In genomic region chr12:15643669-15644068, GRCm38 (mm10) we compare ENCODE assay signal across 22 mouse cellular contexts.
DNase-seq lines count a peak whose midpoint lies in the region; ATAC-seq lines count a peak whose summit lies in the region.
"Had no signal": no experiment of that assay in that cellular context is flagged by ENCODE, and none has a peak within 500 bp of the region (broad histone marks: within the 10 kb centered on the region; RNA-seq: fewer than 3 reads in every experiment).

No protein-coding gene starts in this region.

- ATAC-seq in limb, embryonic 12.5 days (ENCODE audit: insufficient number of reproducible peaks, insufficient read depth, low FRiP score, low TSS enrichment, low read depth): no peak
- ATAC-seq: CD4-positive, CD25-positive, alpha-beta regulatory T cell, adult 4 months; intestine, embryonic 16.5 days had no signal

- H3K9ac ChIP-seq in limb, embryonic 12.5 days (replicated peaks): no peak overlapping the region
- H3K9ac ChIP-seq: embryonic facial prominence, embryonic 15.5 days; hindbrain, embryonic 14.5 days; limb, embryonic 15.5 days; neural tube, embryonic 13.5 days had no signal

- no peak overlapping the region for H3K4me3 ChIP-seq in limb, embryonic 12.5 days (replicated peaks)
- no peak overlapping the region for H3K4me3 ChIP-seq in limb, embryonic 10.5 days
- H3K4me3 ChIP-seq: embryonic facial prominence, embryonic 15.5 days; heart, embryonic 10.5 days; limb, embryonic 15.5 days; neural tube, embryonic 13.5 days had no signal

- 16% methylated on average over 3 of the region's 3 CpGs for WGBS in limb, embryonic 12.5 days
- WGBS in limb, embryonic 10.5 days: 31% methylated on average over 3 of the region's 3 CpGs

- no peaks in the 10 kb centered on the region for H3K36me3 ChIP-seq in limb, embryonic 12.5 days
- H3K36me3 ChIP-seq in limb, embryonic 10.5 days: no peaks in the 10 kb centered on the region
- H3K36me3 ChIP-seq: embryonic facial prominence, embryonic 15.5 days; G1E; heart, embryonic 10.5 days; limb, embryonic 15.5 days; neural tube, embryonic 13.5 days had no signal

- no peaks in the 10 kb centered on the region for H3K27me3 ChIP-seq in limb, embryonic 12.5 days
- no peaks in the 10 kb centered on the region for H3K27me3 ChIP-seq in limb, embryonic 10.5 days (ENCODE audit: low read depth, poor library complexity, severe bottlenecking)
- H3K27me3 ChIP-seq: embryonic facial prominence, embryonic 15.5 days; limb, embryonic 15.5 days; neural tube, embryonic 13.5 days had no signal

- 0 out of 2 replicates have a peak overlapping the region, but pooled peaks have one; percentile 4 for H3K27ac ChIP-seq in limb, embryonic 12.5 days
- H3K27ac ChIP-seq in limb, embryonic 10.5 days: no peak overlapping the region
- H3K27ac ChIP-seq: embryonic facial prominence, embryonic 15.5 days; heart, embryonic 10.5 days; hindbrain, embryonic 14.5 days; kidney, postnatal 0 days; limb, embryonic 15.5 days; neural tube, embryonic 13.5 days had no signal

- no peaks in the 10 kb centered on the region for H3K9me3 ChIP-seq in limb, embryonic 12.5 days
- H3K9me3 ChIP-seq in limb, embryonic 10.5 days (replicated peaks): no peaks in the 10 kb centered on the region
- H3K9me3 ChIP-seq: embryonic facial prominence, embryonic 15.5 days; G1E; heart, embryonic 10.5 days; limb, embryonic 15.5 days; neural tube, embryonic 13.5 days had no signal

- DNase-seq in adrenal gland, adult (ENCODE audit: inconsistent age in 2 of 2, low spot score in 1 of 2): peak; percentile 41 to 85
- no peak for DNase-seq in adrenal gland, postnatal 4 days (ENCODE audit: low spot score in 2 of 2)
- no peak for DNase-seq in limb, embryonic 10.5 days (ENCODE audit: low spot score)
- peak; percentile 70 for DNase-seq in adipocyte (ENCODE audit: low spot score)
- peak; percentile 36 for DNase-seq in gonadal fat pad, adult 2 months (ENCODE audit: low read depth)
- DNase-seq in layer of hippocampus, adult 11-12 months (ENCODE audit: low spot score): no peak
- DNase-seq in kidney, postnatal 36 days: no peak
- DNase-seq: cerebellum, postnatal 14 days; embryo, embryonic 11 days; gastrocnemius, postnatal 14 days; lung, postnatal 36 days; thymus, postnatal 25 days had no signal

- peak overlapping the region; percentile 13; the same call in 1 of the 2 replicates for H3K4me2 ChIP-seq in limb, embryonic 12.5 days
- H3K4me2 ChIP-seq: embryonic facial prominence, embryonic 15.5 days; hindbrain, embryonic 14.5 days; limb, embryonic 15.5 days; neural tube, embryonic 13.5 days had no signal

- peaks cover 47% of the 10 kb centered on the region for H3K4me1 ChIP-seq in limb, embryonic 12.5 days (replicated peaks)
- peaks cover 45% of the 10 kb centered on the region for H3K4me1 ChIP-seq in limb, embryonic 10.5 days
- H3K4me1 ChIP-seq: embryonic facial prominence, embryonic 15.5 days; neural tube, embryonic 13.5 days had no signal

Comparison
In these comparisons a context has a peak if more than half of its experiments do, and no peak if none do; other contexts are left out.
1. DNase-seq: peak in adrenal gland, adult (2 of 2), adipocyte (single experiment) and gonadal fat pad, adult 2 months (single experiment); none in adrenal gland, postnatal 4 days (0 of 2), limb, embryonic 10.5 days (single experiment), layer of hippocampus, adult 11-12 months (single experiment) and kidney, postnatal 36 days (0 of 2).